Mouse (Mus musculus) neural tube, embryonic 12.5 days (tissue): Measurements from ENCODE around the gene Mrpl51. TPM values are rescaled to one million over a fixed set of nuclear protein-coding genes. Genes with fewer than 3 reads are reported as not detected.
"Not testable (repeated sequence)": the region's sequence is repeated elsewhere in the genome, so short reads cannot be mapped to it uniquely, and the experiment has no call there.

Experiments used
- ATAC-seq: fragments of 200-750 bp; cut with Nextera tagmentation; 2 replicates; pipeline ENCODE4 v1.8.0; 2017; ENCODE audit warnings: low read depth, mild to moderate bottlenecking, moderate TSS enrichment, moderate library complexity; ENCODE audit not compliant: low FRiP score
- H3K27ac ChIP-seq: fragments of 300-500 bp; sonication (generic); 2 replicates; pipeline ENCODE4 v1.5.1; 2016
- H3K27me3 ChIP-seq: fragments of 300-500 bp; sonication (generic); replicated peaks from 2 replicates; pipeline ENCODE4 v1.6.1; 2016; ENCODE audit warnings: mild to moderate bottlenecking
- H3K36me3 ChIP-seq: fragments of 300-500 bp; sonication (generic); 2 replicates; pipeline ENCODE4 v1.6.1; 2016; ENCODE audit warnings: mild to moderate bottlenecking
- H3K4me1 ChIP-seq: fragments of 300-500 bp; sonication (generic); 2 replicates; pipeline ENCODE4 v1.6.1; 2016
- H3K4me2 ChIP-seq: fragments of 300-500 bp; sonication (generic); replicated peaks from 2 replicates; pipeline ENCODE4 v1.6.1; 2016; ENCODE audit warnings: mild to moderate bottlenecking
- H3K4me3 ChIP-seq: fragments of 300-500 bp; sonication (generic); 2 replicates; pipeline ENCODE4 v1.5.1; 2016
- H3K9ac ChIP-seq: fragments of 300-500 bp; sonication (generic); 2 replicates; pipeline ENCODE4 v1.6.1; 2016; ENCODE audit warnings: mild to moderate bottlenecking
- H3K9me3 ChIP-seq: fragments of 300-500 bp; sonication (generic); 2 replicates; pipeline ENCODE4 v1.6.1; 2016; ENCODE audit warnings: mild to moderate bottlenecking
- WGBS: fragments of 180-500 bp; shearing (Covaris S2); methylation state at CpG from one replicate; pipeline ENCODE4 v1.1.7; 2016; 5-methylcytosine and 5-hydroxymethylcytosine counted together
- polyA plus RNA-seq: library from polyadenylated mRNA; unstranded; fragments of >200 nt; fragmentation: Nextera tagmentation; extraction: Ambion mirVana; gene quantifications from 2 replicates; pipeline ENCODE4 v1.2.1, GENCODE M21; 2016

Mrpl51 gene
- polyA plus RNA-seq, 1 experiment from 2014 or later = 169 TPM

- not testable (repeated sequence) for H3K9me3 ChIP-seq, H3K27ac ChIP-seq, H3K4me3 ChIP-seq, H3K27me3 ChIP-seq, H3K4me2 ChIP-seq, ATAC-seq, H3K9ac ChIP-seq
- WGBS = 15% methylated on average over 4 of the region's 5 CpGs
- Histone ChIP-seq H3K36me3 (peaks cover 48% of the 10 kb centered on the region), H3K4me1 (peaks cover 43% of the 10 kb centered on the region)
These were observed 29.6 kb upstream of the Mrpl51 start for GRCm38 (mm10) chr6:125161971-125162370.

GRCm38 (mm10) chr6:125162615-125163305, 28.8 kb upstream of the Mrpl51 start:
- not testable (repeated sequence) for H3K9me3 ChIP-seq, H3K4me2 ChIP-seq, H3K9ac ChIP-seq, H3K4me3 ChIP-seq, H3K27me3 ChIP-seq, H3K27ac ChIP-seq, ATAC-seq
- H3K36me3 ChIP-seq = peaks cover 53% of the 10 kb centered on the region
- peaks cover 43% of the 10 kb centered on the region for H3K4me1 ChIP-seq
- WGBS = 76% methylated on average over 13 of the region's 16 CpGs

- no peak overlapping the region for H3K27ac ChIP-seq
- H3K9ac ChIP-seq = peak overlapping the region; percentile 98
- H3K4me1 ChIP-seq = peaks cover 42% of the 10 kb centered on the region
- peak overlapping the region; percentile 72 for H3K4me2 ChIP-seq
- no peaks in the 10 kb centered on the region for H3K9me3 ChIP-seq
- ATAC-seq = no peak
- H3K27me3 ChIP-seq = no peaks in the 10 kb centered on the region
- H3K36me3 ChIP-seq = peaks cover 58% of the 10 kb centered on the region
- WGBS = 7% methylated on average over 20 of the region's 20 CpGs
- peak overlapping the region; percentile 96 for H3K4me3 ChIP-seq
These were observed 27.6 kb upstream of the Mrpl51 start for GRCm38 (mm10) chr6:125163801-125164657.

GRCm38 (mm10) chr6:125164672-125165327, 26.8 kb upstream of the Mrpl51 start:
- Histone ChIP-seq H3K9me3 (no peaks in the 10 kb centered on the region), H3K36me3 (peaks cover 58% of the 10 kb centered on the region), H3K4me1 (peaks cover 42% of the 10 kb centered on the region), H3K27ac (peak overlapping the region; percentile 85), H3K4me3 (peak overlapping the region; percentile 96), H3K27me3 (no peaks in the 10 kb centered on the region), H3K9ac (peak overlapping the region; percentile 98), H3K4me2 (peak overlapping the region; percentile 72)
- under 1% methylated on average over 39 of the region's 39 CpGs for WGBS
- peak; percentile 63 for ATAC-seq

- no peaks in the 10 kb centered on the region for H3K27me3 ChIP-seq
- under 1% methylated on average over 36 of the region's 36 CpGs for WGBS
- H3K4me3 ChIP-seq = peak overlapping the region; percentile 96
- H3K36me3 ChIP-seq = peaks cover 58% of the 10 kb centered on the region
- peak overlapping the region; percentile 72 for H3K4me2 ChIP-seq
- H3K4me1 ChIP-seq = peaks cover 40% of the 10 kb centered on the region
- ATAC-seq = peak; percentile 92
- H3K9ac ChIP-seq = peak overlapping the region; percentile 98
- H3K27ac ChIP-seq = peak overlapping the region; percentile 85
- H3K9me3 ChIP-seq = no peaks in the 10 kb centered on the region
These were observed 26.2 kb upstream of the Mrpl51 start for GRCm38 (mm10) chr6:125165328-125165891.

GRCm38 (mm10) chr6:125166051-125166751, 25.4 kb upstream of the Mrpl51 start, which contains the start of gene Gapdh:
Gene Gapdh, minus strand, starts transcription at chr6:125166467.
- H3K4me2 ChIP-seq = peak within 1 kb of the TSS; percentile 72
- peaks cover 34% of the 10 kb centered on the region for H3K4me1 ChIP-seq
- peak within 1 kb of the TSS; percentile 85 for H3K27ac ChIP-seq
- ATAC-seq = 0 out of 2 replicates have a peak, but pooled peaks have one; percentile 6
- peak within 1 kb of the TSS; percentile 98 for H3K9ac ChIP-seq
- under 1% methylated on average over 18 of the region's 18 CpGs for WGBS
- no peaks in the 10 kb centered on the region for H3K9me3 ChIP-seq
- no peaks in the 10 kb centered on the region for H3K27me3 ChIP-seq
- H3K36me3 ChIP-seq = peaks cover 58% of the 10 kb centered on the region
- H3K4me3 ChIP-seq = peak within 1 kb of the TSS; percentile 96

GRCm38 (mm10) chr6:125166861-125167650, 24.5 kb upstream of the Mrpl51 start:
- Histone ChIP-seq H3K9ac (0 out of 2 replicates have a peak overlapping the region, but pooled peaks have one; percentile 98), H3K9me3 (no peaks in the 10 kb centered on the region), H3K4me2 (peak overlapping the region; percentile 72), H3K4me3 (no peak overlapping the region), H3K36me3 (peaks cover 62% of the 10 kb centered on the region), H3K27ac (peak overlapping the region; percentile 42; the same call in 1 of the 2 replicates), H3K27me3 (no peaks in the 10 kb centered on the region), H3K4me1 (peaks cover 34% of the 10 kb centered on the region)
- no peak for ATAC-seq
- 14% methylated on average over 10 of the region's 10 CpGs for WGBS

- H3K27me3 ChIP-seq = no peaks in the 10 kb centered on the region
- H3K4me2 ChIP-seq = no peak overlapping the region
- ATAC-seq = no peak
- no peak overlapping the region for H3K4me3 ChIP-seq
- H3K36me3 ChIP-seq = peaks cover 65% of the 10 kb centered on the region
- no peak overlapping the region for H3K27ac ChIP-seq
- peaks cover 34% of the 10 kb centered on the region for H3K4me1 ChIP-seq
- no peaks in the 10 kb centered on the region for H3K9me3 ChIP-seq
- no peak overlapping the region for H3K9ac ChIP-seq
- 93% methylated on average over 14 of the region's 14 CpGs for WGBS
These were observed 23.5 kb upstream of the Mrpl51 start for GRCm38 (mm10) chr6:125168086-125168485.

GRCm38 (mm10) chr6:125170194-125170593, 21.4 kb upstream of the Mrpl51 start:
- no peak for ATAC-seq
- Histone ChIP-seq H3K9me3 (no peaks in the 10 kb centered on the region), H3K27me3 (no peaks in the 10 kb centered on the region), H3K27ac (no peak overlapping the region), H3K36me3 (peaks cover 78% of the 10 kb centered on the region), H3K4me2 (no peak overlapping the region), H3K4me3 (no peak overlapping the region), H3K4me1 (peaks cover 21% of the 10 kb centered on the region), H3K9ac (no peak overlapping the region)
- 91% methylated on average over 6 of the region's 6 CpGs for WGBS

- Histone ChIP-seq H3K9ac (no peak overlapping the region), H3K27ac (no peak overlapping the region), H3K27me3 (no peaks in the 10 kb centered on the region), H3K4me3 (no peak overlapping the region), H3K36me3 (peaks cover 99% of the 10 kb centered on the region), H3K4me2 (no peak overlapping the region), H3K4me1 (peaks cover 3% of the 10 kb centered on the region), H3K9me3 (no peaks in the 10 kb centered on the region)
- ATAC-seq = no peak
- WGBS = 96% methylated on average over 2 of the region's 2 CpGs
These were observed 19.1 kb upstream of the Mrpl51 start for GRCm38 (mm10) chr6:125172474-125172873.

- Histone ChIP-seq H3K27ac (no peak overlapping the region), H3K9me3 (no peaks in the 10 kb centered on the region), H3K4me1 (no peaks in the 10 kb centered on the region), H3K4me2 (no peak overlapping the region), H3K36me3 (peaks cover 99% of the 10 kb centered on the region), H3K27me3 (no peaks in the 10 kb centered on the region), H3K4me3 (no peak overlapping the region), H3K9ac (no peak overlapping the region)
- ATAC-seq = no peak
- 98% methylated on average over 7 of the region's 7 CpGs for WGBS
These were observed 18.3 kb upstream of the Mrpl51 start for GRCm38 (mm10) chr6:125173256-125173655.
